11 mouse cellular contexts compared by ENCODE assay signal in the genomic region with DNA sequence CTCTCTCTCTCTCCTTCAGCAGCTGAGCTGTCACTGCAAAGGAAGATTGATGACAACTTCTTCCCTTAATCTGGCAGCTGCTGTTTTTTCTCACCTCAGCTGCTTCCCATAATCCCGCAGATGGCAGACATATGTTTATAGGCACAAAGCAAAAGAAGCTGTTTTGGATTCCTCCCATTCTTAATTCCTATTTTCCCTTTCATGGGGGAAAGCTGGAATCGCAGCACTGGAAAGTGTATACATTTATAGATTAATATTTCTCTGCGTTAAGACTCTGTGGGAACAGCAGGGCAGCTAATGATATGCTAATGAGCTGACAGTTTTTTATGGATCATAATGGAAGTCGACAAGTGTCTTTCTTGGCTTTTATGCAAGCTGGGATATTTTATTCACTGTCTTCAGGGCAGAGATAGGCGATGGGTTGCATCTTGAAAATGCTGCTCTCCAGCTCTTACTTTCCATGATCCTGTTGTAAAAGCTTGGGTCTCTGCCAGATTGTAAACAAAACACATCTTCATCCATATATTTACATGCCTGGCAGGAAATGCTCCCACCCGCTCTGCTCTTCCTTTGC.
DNase-seq lines count a peak whose midpoint lies in the region; ATAC-seq and TF ChIP-seq lines count a peak whose summit lies in the region.
"Had no signal": no experiment of that assay in that cellular context is flagged by ENCODE, and none has a peak within 500 bp of the region (broad histone marks: within the 10 kb centered on the region; RNA-seq: fewer than 3 reads in every experiment).

No protein-coding gene starts in this region.

- ATAC-seq in limb, embryonic 14.5 days (ENCODE audit: low FRiP score, low read depth): no peak; the same call in 1 of the 2 replicates
- ATAC-seq in forebrain, embryonic 16.5 days: peak; percentile 84

- no peak for TF ChIP-seq CTCF in brain, embryonic 14.5 days (IDR thresholded peaks at IDR 0.05; ENCODE audit: borderline replicate concordance, extremely low read depth, insufficient read depth, insufficient read length)

- no peaks in the 10 kb centered on the region for H3K36me3 ChIP-seq in limb, embryonic 14.5 days (ENCODE audit: control insufficient read depth, insufficient read depth, low read length)
- H3K36me3 ChIP-seq in limb, embryonic 10.5 days: no peaks in the 10 kb centered on the region
- H3K36me3 ChIP-seq in forebrain, embryonic 16.5 days (ENCODE audit: control insufficient read depth, insufficient read depth): no peaks in the 10 kb centered on the region
- H3K36me3 ChIP-seq: embryonic facial prominence, embryonic 12.5 days; limb, embryonic 15.5 days had no signal

- H3K27me3 ChIP-seq in limb, embryonic 14.5 days (ENCODE audit: control insufficient read depth, insufficient read depth, low read length): no peaks in the 10 kb centered on the region
- no peaks in the 10 kb centered on the region for H3K27me3 ChIP-seq in limb, embryonic 10.5 days (ENCODE audit: low read depth, poor library complexity, severe bottlenecking)
- H3K27me3 ChIP-seq in forebrain, embryonic 16.5 days (replicated peaks; ENCODE audit: control insufficient read depth, insufficient read depth, low read length): no peaks in the 10 kb centered on the region
- H3K27me3 ChIP-seq: embryonic facial prominence, embryonic 12.5 days; limb, embryonic 15.5 days had no signal

- no peaks in the 10 kb centered on the region for H3K4me1 ChIP-seq in limb, embryonic 14.5 days (ENCODE audit: control insufficient read depth, insufficient read depth, low read length)
- 0 out of 2 replicates have a peak, but pooled peaks cover 2% of the 10 kb centered on the region for H3K4me1 ChIP-seq in limb, embryonic 10.5 days
- peaks cover 5% of the 10 kb centered on the region; the same call in 1 of the 2 replicates for H3K4me1 ChIP-seq in forebrain, embryonic 16.5 days (replicated peaks; ENCODE audit: control insufficient read depth, insufficient read depth, low read length)
- H3K4me1 ChIP-seq: embryonic facial prominence, embryonic 12.5 days; limb, embryonic 15.5 days had no signal

- H3K27ac ChIP-seq in limb, embryonic 14.5 days (replicated peaks; ENCODE audit: low read depth, low read length): no peak overlapping the region
- no peak overlapping the region for H3K27ac ChIP-seq in limb, embryonic 10.5 days
- H3K27ac ChIP-seq in forebrain, embryonic 16.5 days (ENCODE audit: low read length): 0 out of 2 replicates have a peak overlapping the region, but pooled peaks have one; percentile 21
- H3K27ac ChIP-seq: embryonic facial prominence, embryonic 12.5 days; gastrocnemius, adult 2 months; limb, embryonic 15.5 days had no signal

- TF ChIP-seq POLR2A in limb, embryonic 14.5 days (IDR thresholded peaks at IDR 0.05; ENCODE audit: borderline replicate concordance, extremely low read depth, insufficient read depth, insufficient read length): no peak
- no peak for TF ChIP-seq POLR2A in brain, embryonic 14.5 days (IDR thresholded peaks at IDR 0.05; ENCODE audit: borderline replicate concordance, extremely low read depth, insufficient read depth, insufficient read length, poor library complexity, severe bottlenecking)

- H3K9me3 ChIP-seq in limb, embryonic 14.5 days (ENCODE audit: control insufficient read depth, low read length): no peaks in the 10 kb centered on the region
- no peaks in the 10 kb centered on the region for H3K9me3 ChIP-seq in limb, embryonic 10.5 days (replicated peaks)
- H3K9me3 ChIP-seq in forebrain, embryonic 16.5 days (ENCODE audit: control insufficient read depth, low read length): peaks cover 4% of the 10 kb centered on the region; the same call in 1 of the 2 replicates
- H3K9me3 ChIP-seq: limb, embryonic 15.5 days had no signal

- intact Hi-C loops in heart, postnatal 25 days (cut with DNase I): no loop called here

- H3K4me2 ChIP-seq in limb, embryonic 14.5 days (replicated peaks; ENCODE audit: low read depth, low read length, severe bottlenecking): no peak overlapping the region
- H3K4me2 ChIP-seq in forebrain, embryonic 16.5 days (ENCODE audit: low read length): no peak overlapping the region
- H3K4me2 ChIP-seq: embryonic facial prominence, embryonic 12.5 days; limb, embryonic 15.5 days had no signal

- peak; percentile 53 for DNase-seq in limb, embryonic 14.5 days (ENCODE audit: low spot score)
- DNase-seq in limb, embryonic 10.5 days (ENCODE audit: low spot score): no peak
- DNase-seq in brain, embryonic 14.5 days (ENCODE audit: low read depth): peak; percentile 86
- DNase-seq in mesoderm, embryonic 11.5 days (ENCODE audit: low read depth, low spot score): peak; percentile 21
- no peak for DNase-seq in urinary bladder, postnatal 25 days (ENCODE audit: low spot score)
- no peak for DNase-seq in heart, postnatal 25 days (ENCODE audit: low spot score)
- DNase-seq: gastrocnemius, adult 2 months; kidney, postnatal 4 days had no signal

- H3K9ac ChIP-seq in limb, embryonic 14.5 days (ENCODE audit: low read depth, low read length, severe bottlenecking): no peak overlapping the region
- no peak overlapping the region for H3K9ac ChIP-seq in forebrain, embryonic 16.5 days (replicated peaks; ENCODE audit: low read depth, low read length)
- H3K9ac ChIP-seq: embryonic facial prominence, embryonic 12.5 days; limb, embryonic 15.5 days had no signal

- H3K4me3 ChIP-seq in limb, embryonic 14.5 days (replicated peaks; ENCODE audit: low read length): no peak overlapping the region
- H3K4me3 ChIP-seq in limb, embryonic 10.5 days: no peak overlapping the region
- no peak overlapping the region for H3K4me3 ChIP-seq in forebrain, embryonic 16.5 days (replicated peaks; ENCODE audit: low read length)
- H3K4me3 ChIP-seq: embryonic facial prominence, embryonic 12.5 days; gastrocnemius, adult 2 months; limb, embryonic 15.5 days had no signal

- 30% methylated on average over 6 of the region's 6 CpGs for WGBS in limb, embryonic 14.5 days
- 49% methylated on average over 6 of the region's 6 CpGs for WGBS in limb, embryonic 10.5 days
- 20% methylated on average over 6 of the region's 6 CpGs for WGBS in forebrain, embryonic 16.5 days

Comparison
In these comparisons a context has a peak if more than half of its experiments do, and no peak if none do; other contexts are left out.
1. DNase-seq: peak in limb, embryonic 14.5 days (single experiment), brain, embryonic 14.5 days (single experiment) and mesoderm, embryonic 11.5 days (single experiment); none in limb, embryonic 10.5 days (single experiment), urinary bladder, postnatal 25 days (single experiment) and heart, postnatal 25 days (single experiment).